Mouse (Mus musculus) midbrain, embryonic 14.5 days (tissue): ENCODE measurements around the gene Adamts7. TPM values are rescaled to one million over a fixed set of nuclear protein-coding genes. Genes with fewer than 3 reads are reported as not detected.

ENCODE experiments used
- ATAC-seq: fragments of 200-750 bp; cut with Nextera tagmentation; 2 replicates; pipeline ENCODE4 v1.8.0; 2017; ENCODE audit warnings: moderate number of reproducible peaks, moderate library complexity; ENCODE audit not compliant: low FRiP score, low TSS enrichment
- DNase-seq: peaks from one replicate; pipeline ENCODE4 v3.0.0-alpha.2; 2015
- H3K27ac ChIP-seq: fragments of 300-500 bp; sonication (generic); replicated peaks from 2 replicates; pipeline ENCODE4 v1.5.1; 2014; ENCODE audit warnings: mild to moderate bottlenecking, low read depth, low read length, moderate library complexity
- H3K27me3 ChIP-seq: fragments of 300-500 bp; sonication (generic); 2 replicates; pipeline ENCODE4 v1.6.1; 2014; ENCODE audit warnings: low read length, control low read depth, mixed read lengths; ENCODE audit not compliant: control insufficient read depth, insufficient read depth
- H3K36me3 ChIP-seq: fragments of 300-500 bp; sonication (generic); 2 replicates; pipeline ENCODE4 v1.6.1; 2014; ENCODE audit warnings: low read length, control low read depth; ENCODE audit not compliant: control insufficient read depth, insufficient read depth
- H3K4me1 ChIP-seq: fragments of 300-500 bp; sonication (generic); 2 replicates; pipeline ENCODE4 v1.6.1; 2014; ENCODE audit warnings: mild to moderate bottlenecking, antibody characterized with exemption, low read length, control low read depth; ENCODE audit not compliant: control insufficient read depth, insufficient read depth
- H3K4me2 ChIP-seq: fragments of 300-500 bp; sonication (generic); 2 replicates; pipeline ENCODE4 v1.6.1; 2014; ENCODE audit warnings: mild to moderate bottlenecking, low read length, moderate library complexity
- H3K4me3 ChIP-seq: fragments of 300-500 bp; sonication (generic); replicated peaks from 2 replicates; pipeline ENCODE4 v1.5.1; 2014; ENCODE audit warnings: low read depth, low read length
- H3K9ac ChIP-seq: fragments of 300-500 bp; sonication (generic); replicated peaks from 2 replicates; pipeline ENCODE4 v1.6.1; 2014; ENCODE audit warnings: mild to moderate bottlenecking, low read length, moderate library complexity
- H3K9me3 ChIP-seq: fragments of 300-500 bp; sonication (generic); 2 replicates; pipeline ENCODE4 v1.6.1; 2016; ENCODE audit warnings: low read length, control low read depth, mixed read lengths; ENCODE audit not compliant: control insufficient read depth
- whole genome bisulfite sequencing: fragments of 180-500 bp; shearing (Covaris S2); extraction: QIAGEN DNeasy Blood & Tissue Kit; methylation state at CpG from one replicate; pipeline ENCODE4 v1.1.7; 2014; 5-methylcytosine and 5-hydroxymethylcytosine counted together
- polyA plus RNA-seq: library from polyadenylated mRNA; unstranded; fragments of >200 nt; fragmentation: Nextera tagmentation; extraction: Ambion mirVana; gene quantifications from 2 replicates; pipeline ENCODE4 v1.2.1, GENCODE M21; 2014

Adamts7 gene
- polyA plus RNA-seq, 1 experiment from 2014 or later, result 10.7 TPM

- Histone ChIP-seq H3K4me1 (peaks cover 9% of the 10 kb centered on the region), H3K4me3 (no peak overlapping the region), H3K9ac (no peak overlapping the region), H3K36me3 (peaks cover 4% of the 10 kb centered on the region), H3K9me3 (no peaks in the 10 kb centered on the region), H3K4me2 (no peak overlapping the region), H3K27me3 (no peaks in the 10 kb centered on the region), H3K27ac (no peak overlapping the region)
- no peak for ATAC-seq
- 67% methylated on average over 5 of the region's 5 CpGs for WGBS
- DNase-seq, result no peak
Observed at GRCm38 (mm10) chr9:90166615-90167014, 3.7 kb downstream of the Adamts7 start.

GRCm38 (mm10) chr9:90169965-90170364 is 7.1 kb downstream of the Adamts7 start:
- no peak for ATAC-seq
- H3K4me3 ChIP-seq, result no peak overlapping the region
- peaks cover 31% of the 10 kb centered on the region for H3K36me3 ChIP-seq
- H3K4me1 ChIP-seq, result no peaks in the 10 kb centered on the region
- DNase-seq, result no peak
- H3K9me3 ChIP-seq, result no peaks in the 10 kb centered on the region
- no peak overlapping the region for H3K4me2 ChIP-seq
- H3K27me3 ChIP-seq, result no peaks in the 10 kb centered on the region
- H3K27ac ChIP-seq, result no peak overlapping the region
- no peak overlapping the region for H3K9ac ChIP-seq
- WGBS, result 71% methylated on average over 4 of the region's 4 CpGs

GRCm38 (mm10) chr9:90171421-90171820 is 8.6 kb downstream of the Adamts7 start:
- H3K36me3 ChIP-seq, result peaks cover 42% of the 10 kb centered on the region
- no peaks in the 10 kb centered on the region for H3K27me3 ChIP-seq
- ATAC-seq (no peak), DNase-seq (no peak)
- H3K27ac ChIP-seq, result no peak overlapping the region
- no peaks in the 10 kb centered on the region for H3K9me3 ChIP-seq
- no peaks in the 10 kb centered on the region for H3K4me1 ChIP-seq
- H3K4me2 ChIP-seq, result no peak overlapping the region
- 97% methylated on average over 19 of the region's 19 CpGs for WGBS
- no peak overlapping the region for H3K9ac ChIP-seq
- no peak overlapping the region for H3K4me3 ChIP-seq

GRCm38 (mm10) chr9:90172528-90173321 is 9.9 kb downstream of the Adamts7 start:
- DNase-seq (no peak), ATAC-seq (no peak)
- H3K4me1 ChIP-seq, result no peaks in the 10 kb centered on the region
- H3K9ac ChIP-seq, result no peak overlapping the region
- H3K36me3 ChIP-seq, result peaks cover 55% of the 10 kb centered on the region
- no peak overlapping the region for H3K4me2 ChIP-seq
- no peak overlapping the region for H3K4me3 ChIP-seq
- no peak overlapping the region for H3K27ac ChIP-seq
- WGBS, result 81% methylated on average over 8 of the region's 8 CpGs
- H3K9me3 ChIP-seq, result no peaks in the 10 kb centered on the region
- H3K27me3 ChIP-seq, result no peaks in the 10 kb centered on the region

GRCm38 (mm10) chr9:90173330-90173729 is 10.5 kb downstream of the Adamts7 start:
- WGBS, result 91% methylated on average over 3 of the region's 3 CpGs
- no peak for DNase-seq
- H3K9ac ChIP-seq, result no peak overlapping the region
- H3K4me3 ChIP-seq, result no peak overlapping the region
- H3K4me1 ChIP-seq, result no peaks in the 10 kb centered on the region
- ATAC-seq, result no peak
- H3K36me3 ChIP-seq, result peaks cover 60% of the 10 kb centered on the region
- H3K27ac ChIP-seq, result no peak overlapping the region
- no peaks in the 10 kb centered on the region for H3K27me3 ChIP-seq
- no peaks in the 10 kb centered on the region for H3K9me3 ChIP-seq
- no peak overlapping the region for H3K4me2 ChIP-seq

- H3K27ac ChIP-seq, result no peak overlapping the region
- no peak for DNase-seq
- H3K9me3 ChIP-seq, result no peaks in the 10 kb centered on the region
- H3K9ac ChIP-seq, result no peak overlapping the region
- H3K4me2 ChIP-seq, result no peak overlapping the region
- H3K4me1 ChIP-seq, result no peaks in the 10 kb centered on the region
- H3K36me3 ChIP-seq, result peaks cover 59% of the 10 kb centered on the region
- WGBS, result 92% methylated on average over 5 of the region's 5 CpGs
- no peaks in the 10 kb centered on the region for H3K27me3 ChIP-seq
- no peak overlapping the region for H3K4me3 ChIP-seq
- ATAC-seq, result no peak
Observed at GRCm38 (mm10) chr9:90179409-90179808, 16.5 kb downstream of the Adamts7 start.

GRCm38 (mm10) chr9:90181656-90182388 is 19.0 kb downstream of the Adamts7 start:
- Histone ChIP-seq H3K4me2 (no peak overlapping the region), H3K36me3 (peaks cover 58% of the 10 kb centered on the region), H3K27ac (no peak overlapping the region), H3K9ac (no peak overlapping the region), H3K4me3 (no peak overlapping the region), H3K27me3 (no peaks in the 10 kb centered on the region), H3K9me3 (no peaks in the 10 kb centered on the region), H3K4me1 (no peaks in the 10 kb centered on the region)
- DNase-seq (no peak), ATAC-seq (no peak)
- WGBS, result 93% methylated on average over 6 of the region's 6 CpGs

- peaks cover 58% of the 10 kb centered on the region for H3K36me3 ChIP-seq
- no peaks in the 10 kb centered on the region for H3K4me1 ChIP-seq
- WGBS, result 84% methylated on average over 18 of the region's 18 CpGs
- no peak for DNase-seq
- H3K4me2 ChIP-seq, result no peak overlapping the region
- H3K9me3 ChIP-seq, result no peaks in the 10 kb centered on the region
- no peak overlapping the region for H3K9ac ChIP-seq
- H3K4me3 ChIP-seq, result no peak overlapping the region
- no peaks in the 10 kb centered on the region for H3K27me3 ChIP-seq
- H3K27ac ChIP-seq, result no peak overlapping the region
- no peak for ATAC-seq
Observed at GRCm38 (mm10) chr9:90182636-90183421, 20.0 kb downstream of the Adamts7 start.
